Mouse (Mus musculus): ENCODE measurements around the gene Gm21679. TPM values are rescaled to one million over a fixed set of nuclear protein-coding genes. Genes with fewer than 3 reads are reported as not detected.
"Not testable (repeated sequence)": the region's sequence is repeated elsewhere in the genome, so short reads cannot be mapped to it uniquely, and the experiment has no call there.

Gm21679 gene
- not detected for total RNA-seq (2021)
- long read RNA-seq, experiment 1: 0 reads
- long read RNA-seq, experiment 2: 0 reads

DNA sequence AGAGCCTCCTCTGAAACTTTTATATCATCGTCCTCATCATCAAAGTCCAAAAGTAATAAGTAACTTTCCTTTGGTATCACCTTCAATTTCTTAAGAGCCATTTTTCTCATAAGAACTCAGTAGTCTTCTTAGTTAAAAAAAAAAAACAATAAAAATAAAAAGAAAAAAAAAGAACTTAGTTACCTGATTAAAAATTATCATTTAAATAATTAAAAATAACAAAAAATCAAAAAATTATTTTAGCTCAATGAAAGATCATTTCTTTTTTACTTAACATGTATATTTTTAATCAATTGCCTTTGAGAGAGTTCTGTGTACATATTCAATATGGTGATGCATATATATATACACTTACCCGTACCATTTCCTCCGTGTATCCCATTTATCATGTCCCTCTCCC, at the start of gene Gm21679:
TSS of gene Gm21679 (minus strand) at position 101 of the 400 bp plus-strand sequence.
- not testable (repeated sequence) for DNase-seq (ENCODE audit: low spot score in 2 of 2)
